ENCODE assay signal across 9 mouse cellular contexts in genomic region chr8:9770261-9770998, GRCm38 (mm10). TPM values are rescaled to one million over a fixed set of nuclear protein-coding genes. Genes with fewer than 3 reads are reported as not detected.
A peak's percentile ranks its signal among the peaks of the same experiment; 100 is the strongest.
DNase-seq lines count a peak whose midpoint lies in the region; ATAC-seq lines count a peak whose summit lies in the region.
"Had no signal": no experiment of that assay in that cellular context is flagged by ENCODE, and none has a peak within 500 bp of the region (broad histone marks: within the 10 kb centered on the region; RNA-seq: fewer than 3 reads in every experiment).

No protein-coding gene starts in this region.

- H3K9ac ChIP-seq in heart, embryonic 15.5 days = no peak overlapping the region; the same call in 1 of the 2 replicates
- H3K9ac ChIP-seq in forebrain, embryonic 13.5 days = peak overlapping the region; percentile 75
- H3K9ac ChIP-seq in midbrain, embryonic 13.5 days (replicated peaks) = peak overlapping the region; percentile 76

- H3K4me1 ChIP-seq in heart, embryonic 15.5 days (replicated peaks) = peaks cover 20% of the 10 kb centered on the region
- peaks cover 2% of the 10 kb centered on the region; the same call in 1 of the 2 replicates for H3K4me1 ChIP-seq in brown adipose tissue, adult 24 weeks (ENCODE audit: control insufficient read depth, insufficient read depth, insufficient read length, low read length)
- peaks cover 31% of the 10 kb centered on the region for H3K4me1 ChIP-seq in forebrain, embryonic 13.5 days
- peaks cover 33% of the 10 kb centered on the region for H3K4me1 ChIP-seq in midbrain, embryonic 13.5 days (replicated peaks)

- WGBS in heart, embryonic 15.5 days = 1% methylated on average over 45 of the region's 48 CpGs
- under 1% methylated on average over 47 of the region's 48 CpGs for WGBS in forebrain, embryonic 13.5 days
- 1% methylated on average over 48 of the region's 48 CpGs for WGBS in midbrain, embryonic 13.5 days

- no peak overlapping the region for H3K27ac ChIP-seq in heart, embryonic 15.5 days
- no peak overlapping the region for H3K27ac ChIP-seq in brown adipose tissue, adult 24 weeks (replicated peaks; ENCODE audit: low read depth, low read length)
- peak overlapping the region; percentile 73 for H3K27ac ChIP-seq in forebrain, embryonic 13.5 days
- H3K27ac ChIP-seq in midbrain, embryonic 13.5 days = peak overlapping the region; percentile 92

- no peak for DNase-seq in heart, adult 9 months (ENCODE audit: low spot score in 2 of 2)
- peak; percentile 54 to 64 for DNase-seq in layer of hippocampus, postnatal 10 days (ENCODE audit: low spot score in 2 of 2)
- DNase-seq in yolk sac, embryonic 10.5 days (ENCODE audit: low spot score) = peak; percentile 3

- H3K4me3 ChIP-seq in heart, embryonic 15.5 days = peak overlapping the region; percentile 52
- peak overlapping the region; percentile 16; the same call in 1 of the 2 replicates for H3K4me3 ChIP-seq in brown adipose tissue, adult 24 weeks (ENCODE audit: insufficient read depth, low read depth, low read length)
- H3K4me3 ChIP-seq in forebrain, embryonic 13.5 days = peak overlapping the region; percentile 68
- H3K4me3 ChIP-seq in midbrain, embryonic 13.5 days (replicated peaks) = peak overlapping the region; percentile 84

- H3K27me3 ChIP-seq in heart, embryonic 15.5 days = peaks cover 52% of the 10 kb centered on the region
- peaks cover 26% of the 10 kb centered on the region for H3K27me3 ChIP-seq in forebrain, embryonic 13.5 days
- H3K27me3 ChIP-seq in midbrain, embryonic 13.5 days = peaks cover 5% of the 10 kb centered on the region; the same call in 1 of the 2 replicates

- H3K36me3 ChIP-seq in heart, embryonic 15.5 days = no peaks in the 10 kb centered on the region
- no peaks in the 10 kb centered on the region for H3K36me3 ChIP-seq in forebrain, embryonic 13.5 days (ENCODE audit: poor library complexity, severe bottlenecking)
- no peaks in the 10 kb centered on the region for H3K36me3 ChIP-seq in midbrain, embryonic 13.5 days
- H3K36me3 ChIP-seq: G1E had no signal

- H3K9me3 ChIP-seq in heart, embryonic 15.5 days (replicated peaks) = no peaks in the 10 kb centered on the region
- no peaks in the 10 kb centered on the region for H3K9me3 ChIP-seq in forebrain, embryonic 13.5 days (replicated peaks)
- no peaks in the 10 kb centered on the region for H3K9me3 ChIP-seq in midbrain, embryonic 13.5 days

- ATAC-seq in heart, embryonic 15.5 days (replicated peaks; ENCODE audit: insufficient number of reproducible peaks, insufficient read depth, low FRiP score, low read depth) = no peak
- ATAC-seq in forebrain, embryonic 13.5 days = peak; percentile 48
- ATAC-seq in midbrain, embryonic 13.5 days = peak; percentile 44
- ATAC-seq in megakaryocyte-erythroid progenitor cell, adult 5-6 weeks (replicated peaks; ENCODE audit: low FRiP score, low TSS enrichment, poor library complexity, severe bottlenecking) = no peak

- peak overlapping the region; percentile 89 for H3K4me2 ChIP-seq in heart, embryonic 15.5 days
- H3K4me2 ChIP-seq in forebrain, embryonic 13.5 days = peak overlapping the region; percentile 91
- peak overlapping the region; percentile 79 for H3K4me2 ChIP-seq in midbrain, embryonic 13.5 days (replicated peaks)

RNA-seq across cellular contexts. Expression of gene Fam155a, which starts 0.5 kb away (rescaled TPM):
- 0.05 and 0.39 TPM in 2 replicates for polyA plus RNA-seq in heart, embryonic 15.5 days (2015; fragmentation: Nextera tagmentation; extraction: Ambion mirVana)
- polyA plus RNA-seq in brown adipose tissue, adult 24 weeks (2012; ENCODE audit: insufficient read depth, insufficient read length, missing spikeins) = not detected in 2 replicates
- polyA plus RNA-seq in forebrain, embryonic 13.5 days (2015; fragmentation: Nextera tagmentation; extraction: Ambion mirVana) = 10.3 and 10.4 TPM in 2 replicates
- 10 to 100 TPM; 85.3 to 94.9 TPM for total RNA-seq in layer of hippocampus, postnatal 10 days (2021)
- 21.2 and 21.9 TPM in 2 replicates for polyA plus RNA-seq in midbrain, embryonic 13.5 days (2015; fragmentation: Nextera tagmentation; extraction: Ambion mirVana)
- total RNA-seq in megakaryocyte-erythroid progenitor cell, adult 5-6 weeks (2014; fragmentation: Nextera tagmentation) = not detected in 2 replicates
- total RNA-seq in megakaryocyte-erythroid progenitor cell, adult 5-6 weeks (2017) = not detected in 2 replicates
- polyA plus RNA-seq: G1E had no signal

Comparison
In these comparisons a context has a peak if more than half of its experiments do, and no peak if none do; other contexts are left out.
1. ATAC-seq: peak in forebrain, embryonic 13.5 days (single experiment) and midbrain, embryonic 13.5 days (single experiment); none in heart, embryonic 15.5 days (single experiment) and megakaryocyte-erythroid progenitor cell, adult 5-6 weeks (single experiment).
2. H3K27ac ChIP-seq: peak in forebrain, embryonic 13.5 days (single experiment) and midbrain, embryonic 13.5 days (single experiment); none in heart, embryonic 15.5 days (single experiment) and brown adipose tissue, adult 24 weeks (single experiment).
3. H3K4me3 ChIP-seq: peak in every context shown above with its lines; median percentile 84 in midbrain, embryonic 13.5 days; 68 in forebrain, embryonic 13.5 days; 52 in heart, embryonic 15.5 days; 16 in brown adipose tissue, adult 24 weeks.
4. DNase-seq: peak in layer of hippocampus, postnatal 10 days (2 of 2) and yolk sac, embryonic 10.5 days (single experiment); none in heart, adult 9 months (0 of 2).
5. Peak in every context shown above with its lines, with median percentiles within 50 percentile points of each other: H3K4me2 ChIP-seq.